Mouse (Mus musculus): ENCODE data around the gene Htra1. TPM values are rescaled to one million over a fixed set of nuclear protein-coding genes. Genes with fewer than 3 reads are reported as not detected.

Gene Htra1
- total and polyA plus RNA-seq, 2 experiments from 2014 or later, result 49.4 to 58.7 TPM

DNA sequence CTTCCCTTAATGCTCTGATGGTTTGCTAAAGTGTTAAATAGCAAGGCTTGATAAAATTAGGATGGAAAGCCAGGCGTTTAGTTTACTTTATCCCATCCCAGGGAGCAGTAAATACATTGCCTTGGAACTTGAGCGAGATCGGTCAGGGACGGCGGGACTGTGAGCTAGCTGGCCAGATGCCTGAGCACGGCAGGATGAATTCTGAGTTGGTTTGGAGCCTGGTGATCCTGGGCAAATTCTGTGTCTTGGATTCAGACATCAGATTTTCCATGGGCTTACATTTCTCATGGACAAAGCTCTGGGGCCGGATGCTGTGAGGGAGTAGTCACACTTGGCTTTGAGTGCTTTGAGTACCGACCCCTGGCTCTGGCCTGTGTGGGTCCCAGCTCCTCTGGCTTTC is 4.8 kb downstream of the Htra1 start:
- Histone ChIP-seq H3K4me1 (ENCODE audit: insufficient read depth, low read length) (peaks cover 10% of the 10 kb centered on the region; the same call in 1 of the 2 replicates), H3K4me2 (ENCODE audit: low read depth, low read length) (no peak overlapping the region), H3K27ac (no peak overlapping the region), H3K9ac (replicated peaks; ENCODE audit: low read length) (no peak overlapping the region), H3K27me3 (ENCODE audit: insufficient read depth, low read length) (peaks cover 12% of the 10 kb centered on the region; the same call in 1 of the 2 replicates), H3K36me3 (ENCODE audit: insufficient read depth, low read length) (no peaks in the 10 kb centered on the region), H3K4me3 (ENCODE audit: low read length) (no peak overlapping the region), H3K9me3 (ENCODE audit: low read length) (no peaks in the 10 kb centered on the region)
- TF ChIP-seq CTCF (IDR thresholded peaks at IDR 0.05; ENCODE audit: low read depth), result no peak
- DNase-seq (ENCODE audit: low spot score) (peak; percentile 38), ATAC-seq (no peak)
- 47% methylated on average over 8 of the region's 8 CpGs for WGBS

DNA sequence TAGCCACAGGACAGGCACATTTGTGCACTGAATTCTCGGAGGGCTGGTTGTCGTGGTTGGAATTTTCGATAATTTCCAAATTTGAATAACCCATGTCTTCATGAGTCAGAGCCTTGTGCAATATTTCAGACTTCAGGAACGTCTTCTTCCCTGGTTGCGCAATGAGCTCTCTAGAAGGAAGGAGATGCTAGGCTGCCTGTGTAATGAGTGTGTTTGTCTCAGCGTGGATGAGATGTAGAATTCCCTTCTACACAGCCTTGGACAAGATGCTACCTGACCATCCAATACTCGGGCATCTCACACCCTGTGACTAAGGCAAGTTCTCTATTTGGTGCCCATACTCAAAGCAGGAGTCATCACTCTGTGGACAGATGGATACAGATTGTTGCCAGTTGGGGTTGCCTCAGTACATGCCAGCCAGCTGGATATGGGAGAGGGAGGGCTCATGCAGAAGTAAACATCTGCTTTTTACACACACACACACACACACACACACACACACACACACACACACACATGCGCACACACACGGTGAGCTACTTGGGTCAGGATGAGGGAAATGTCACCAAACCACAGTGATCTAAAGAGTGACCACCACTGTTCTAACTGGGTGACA is 7.5 kb downstream of the Htra1 start:
- no peak for TF ChIP-seq CTCF (IDR thresholded peaks at IDR 0.05; ENCODE audit: low read depth)
- Histone ChIP-seq H3K4me3 (ENCODE audit: low read length) (no peak overlapping the region), H3K9ac (replicated peaks; ENCODE audit: low read length) (no peak overlapping the region), H3K36me3 (ENCODE audit: insufficient read depth, low read length) (no peaks in the 10 kb centered on the region), H3K27me3 (ENCODE audit: insufficient read depth, low read length) (0 out of 2 replicates have a peak, but pooled peaks cover under 1% of the 10 kb centered on the region), H3K9me3 (ENCODE audit: low read length) (no peaks in the 10 kb centered on the region), H3K27ac (no peak overlapping the region), H3K4me2 (ENCODE audit: low read depth, low read length) (no peak overlapping the region), H3K4me1 (ENCODE audit: insufficient read depth, low read length) (no peaks in the 10 kb centered on the region)
- DNase-seq (ENCODE audit: low spot score) (no peak), ATAC-seq (no peak)
- WGBS, result 89% methylated on average over 9 of the region's 9 CpGs

DNA sequence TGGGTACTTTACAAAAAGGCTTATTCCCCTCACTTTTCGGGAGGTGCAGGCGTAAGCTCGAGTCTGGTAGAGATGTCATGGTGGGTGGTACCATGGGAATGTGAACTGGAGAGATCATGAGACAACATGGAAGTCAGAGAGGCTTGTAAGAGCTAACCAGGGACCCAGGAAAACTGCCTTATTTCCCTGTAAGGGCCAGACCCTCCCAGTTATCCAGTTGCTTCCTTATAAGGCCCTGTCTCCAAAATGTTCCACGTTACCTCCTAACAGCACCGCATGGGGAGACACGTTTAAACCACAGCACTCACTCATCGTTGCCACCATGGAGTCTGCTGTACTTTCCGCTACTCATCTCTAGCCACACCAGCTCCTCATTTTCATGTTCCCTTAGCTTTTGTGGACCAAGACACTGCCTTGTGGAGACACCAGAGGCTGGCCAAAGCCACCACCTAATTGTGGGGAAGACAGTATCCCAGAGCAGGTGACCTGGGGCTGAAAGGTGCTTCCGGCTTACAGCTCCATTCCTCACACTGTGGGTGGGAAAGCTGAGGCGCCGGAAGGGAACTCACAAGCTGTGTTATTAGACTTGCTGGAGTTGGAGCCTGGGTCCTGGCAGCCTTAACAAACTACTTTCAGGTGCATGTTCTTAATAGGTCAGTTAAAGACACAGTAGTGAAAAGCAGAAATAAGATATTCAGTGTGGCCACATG is 9.0 kb downstream of the Htra1 start:
- DNase-seq (ENCODE audit: low spot score), result no peak
- no peaks in the 10 kb centered on the region for H3K27me3 ChIP-seq (ENCODE audit: insufficient read depth, low read length)
- no peak overlapping the region for H3K4me2 ChIP-seq (ENCODE audit: low read depth, low read length)
- no peak for TF ChIP-seq CTCF (IDR thresholded peaks at IDR 0.05; ENCODE audit: low read depth)
- ATAC-seq, result no peak
- H3K4me1 ChIP-seq (ENCODE audit: insufficient read depth, low read length), result peaks cover 9% of the 10 kb centered on the region; the same call in 1 of the 2 replicates
- H3K27ac ChIP-seq, result no peak overlapping the region
- H3K36me3 ChIP-seq (ENCODE audit: insufficient read depth, low read length), result no peaks in the 10 kb centered on the region
- H3K4me3 ChIP-seq (ENCODE audit: low read length), result no peak overlapping the region
- no peaks in the 10 kb centered on the region for H3K9me3 ChIP-seq (ENCODE audit: low read length)
- H3K9ac ChIP-seq (replicated peaks; ENCODE audit: low read length), result no peak overlapping the region
- 92% methylated on average over 11 of the region's 11 CpGs for WGBS

DNA sequence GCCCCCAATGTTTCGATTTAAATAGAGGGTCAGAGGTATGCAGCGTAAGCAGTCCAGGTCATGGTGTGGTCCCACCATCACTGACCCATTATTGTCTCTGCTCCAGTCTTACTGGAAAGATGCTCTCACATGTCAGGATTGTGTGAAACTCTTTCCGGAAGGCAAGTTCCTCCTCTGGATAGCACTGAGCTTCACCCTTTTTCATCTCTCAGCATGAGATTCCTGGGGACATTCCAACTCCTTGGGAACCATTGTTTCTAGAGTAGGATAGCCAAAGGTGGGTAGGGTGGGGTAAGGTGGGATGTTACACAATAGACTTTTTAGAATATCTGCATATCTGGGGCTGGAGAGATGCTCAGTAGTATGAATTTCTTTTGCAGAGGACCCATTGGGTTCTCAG is 9.8 kb downstream of the Htra1 start:
- Histone ChIP-seq H3K9ac (replicated peaks; ENCODE audit: low read length) (no peak overlapping the region), H3K27ac (no peak overlapping the region), H3K4me2 (ENCODE audit: low read depth, low read length) (no peak overlapping the region), H3K4me1 (ENCODE audit: insufficient read depth, low read length) (peaks cover 9% of the 10 kb centered on the region; the same call in 1 of the 2 replicates), H3K36me3 (ENCODE audit: insufficient read depth, low read length) (no peaks in the 10 kb centered on the region), H3K27me3 (ENCODE audit: insufficient read depth, low read length) (no peaks in the 10 kb centered on the region), H3K4me3 (ENCODE audit: low read length) (no peak overlapping the region), H3K9me3 (ENCODE audit: low read length) (no peaks in the 10 kb centered on the region)
- no peak for DNase-seq (ENCODE audit: low spot score)
- no peak for ATAC-seq
- WGBS, result 88% methylated on average over 3 of the region's 3 CpGs
- TF ChIP-seq CTCF (IDR thresholded peaks at IDR 0.05; ENCODE audit: low read depth), result no peak

DNA sequence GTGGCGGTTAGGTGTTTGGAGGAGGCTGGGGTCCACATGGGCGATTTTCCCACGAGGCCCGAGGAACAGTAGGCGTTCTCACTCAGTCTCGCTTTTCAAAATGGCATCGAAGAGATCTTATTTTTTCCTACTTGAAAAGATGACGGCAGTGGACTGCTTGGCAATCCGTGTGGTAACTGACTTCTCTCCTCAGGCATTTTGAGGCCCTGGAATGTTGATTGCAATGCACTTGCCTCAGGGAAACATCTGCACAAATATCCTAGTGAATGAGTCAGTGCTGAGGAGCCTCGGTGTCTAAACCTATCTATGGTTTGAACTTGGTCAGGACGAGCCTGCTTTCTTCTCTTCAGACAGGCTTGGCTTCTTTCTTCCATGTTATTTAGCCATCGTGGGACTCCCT is 10.4 kb downstream of the Htra1 start:
- Histone ChIP-seq H3K9me3 (ENCODE audit: low read length) (no peaks in the 10 kb centered on the region), H3K4me3 (ENCODE audit: low read length) (no peak overlapping the region), H3K27me3 (ENCODE audit: insufficient read depth, low read length) (no peaks in the 10 kb centered on the region), H3K4me1 (ENCODE audit: insufficient read depth, low read length) (peaks cover 9% of the 10 kb centered on the region; the same call in 1 of the 2 replicates), H3K27ac (no peak overlapping the region), H3K4me2 (ENCODE audit: low read depth, low read length) (no peak overlapping the region), H3K9ac (replicated peaks; ENCODE audit: low read length) (no peak overlapping the region), H3K36me3 (ENCODE audit: insufficient read depth, low read length) (no peaks in the 10 kb centered on the region)
- DNase-seq (ENCODE audit: low spot score) (no peak), ATAC-seq (no peak)
- 89% methylated on average over 12 of the region's 12 CpGs for WGBS
- no peak for TF ChIP-seq CTCF (IDR thresholded peaks at IDR 0.05; ENCODE audit: low read depth)

DNA sequence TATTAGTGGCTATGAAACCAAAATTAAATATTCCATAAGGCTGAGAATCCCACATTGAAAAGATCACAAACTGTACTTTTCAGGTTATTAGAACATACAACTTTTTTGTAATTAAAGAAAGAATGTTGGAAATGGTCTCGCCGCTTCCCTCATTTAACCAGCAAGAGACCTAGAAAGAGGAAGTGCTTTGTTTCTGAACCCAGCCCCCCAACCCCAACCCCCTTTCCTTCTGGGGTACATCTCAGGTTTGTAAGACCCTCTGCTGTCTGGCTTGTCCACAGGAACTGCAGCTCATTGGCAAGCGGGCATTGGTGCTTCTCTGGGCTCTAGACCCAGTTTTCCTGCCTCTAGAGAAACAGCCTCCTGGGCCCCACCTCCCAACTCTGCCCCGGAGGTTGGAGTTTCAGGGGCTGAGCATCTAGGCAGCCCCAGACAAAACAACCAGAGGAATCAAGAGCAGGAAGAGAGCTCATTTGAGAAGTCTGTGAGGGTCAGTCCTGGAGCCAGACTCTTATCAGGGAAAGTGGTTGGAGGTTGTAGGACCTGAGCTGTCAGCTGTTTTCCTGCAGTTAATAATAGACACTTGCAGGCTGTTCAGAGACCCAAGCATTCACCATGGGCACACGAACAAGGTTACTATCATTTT is 12.8 kb downstream of the Htra1 start:
- WGBS, result 52% methylated on average over 5 of the region's 5 CpGs
- DNase-seq (ENCODE audit: low spot score) (no peak), ATAC-seq (no peak)
- Histone ChIP-seq H3K4me1 (ENCODE audit: insufficient read depth, low read length) (peaks cover 9% of the 10 kb centered on the region; the same call in 1 of the 2 replicates), H3K4me2 (ENCODE audit: low read depth, low read length) (no peak overlapping the region), H3K36me3 (ENCODE audit: insufficient read depth, low read length) (no peaks in the 10 kb centered on the region), H3K27me3 (ENCODE audit: insufficient read depth, low read length) (no peaks in the 10 kb centered on the region), H3K4me3 (ENCODE audit: low read length) (no peak overlapping the region), H3K9ac (replicated peaks; ENCODE audit: low read length) (no peak overlapping the region), H3K27ac (peak overlapping the region; percentile 54; the same call in 1 of the 2 replicates), H3K9me3 (ENCODE audit: low read length) (no peaks in the 10 kb centered on the region)
- no peak for TF ChIP-seq CTCF (IDR thresholded peaks at IDR 0.05; ENCODE audit: low read depth)

All from hindbrain, postnatal 0 days (tissue).